Mouse (Mus musculus) neural tube, embryonic 13.5 days (tissue): ENCODE data around the gene Acp2. TPM values are rescaled to one million over a fixed set of nuclear protein-coding genes. Genes with fewer than 3 reads are reported as not detected.

Experiments
- polyA plus RNA-seq: library from polyadenylated mRNA; unstranded; fragments of >200 nt; fragmentation: Nextera tagmentation; extraction: Ambion mirVana; gene quantifications from 2 replicates; pipeline ENCODE4 v1.2.1, GENCODE M21; 2015

Acp2 gene
- polyA plus RNA-seq, 1 experiment from 2014 or later, result 43.3 TPM

Other genes with a start within 250 kb of the Acp2 start
- 2.1 and 3.0 TPM in 2 replicates for gene Rapsn, start 167.3 kb upstream of the Acp2 start, polyA plus RNA-seq
- gene Psmc3, start 148.9 kb upstream of the Acp2 start, polyA plus RNA-seq, result 235 and 246 TPM in 2 replicates
- gene Slc39a13, start 132.5 kb upstream of the Acp2 start, polyA plus RNA-seq, result 31.1 and 31.5 TPM in 2 replicates
- gene Spi1, start 120.5 kb upstream of the Acp2 start, polyA plus RNA-seq, result 5.2 and 6.0 TPM in 2 replicates
- 0.22 and 0.56 TPM in 2 replicates for gene Mybpc3, start 84.7 kb upstream of the Acp2 start, polyA plus RNA-seq
- 47.3 and 51.6 TPM in 2 replicates for gene Madd, start 19.0 kb upstream of the Acp2 start, polyA plus RNA-seq
- 1.1 and 1.5 TPM in 2 replicates for gene Nr1h3, start 51 bp upstream of the Acp2 start, polyA plus RNA-seq
- gene Ddb2, start 34.1 kb downstream of the Acp2 start, polyA plus RNA-seq, result 11.7 and 14.1 TPM in 2 replicates
- 14.8 and 15.3 TPM in 2 replicates for gene Pacsin3, start 53.1 kb downstream of the Acp2 start, polyA plus RNA-seq
- 64.5 and 67.0 TPM in 2 replicates for gene Arfgap2, start 62.1 kb downstream of the Acp2 start, polyA plus RNA-seq
- gene 1110051M20Rik, start 241.8 kb downstream of the Acp2 start, polyA plus RNA-seq, result 124 and 130 TPM in 2 replicates